Mouse (Mus musculus) monocyte, adult 2 months (primary cell): ENCODE measurements around the gene Ninl.

ENCODE experiments used
- DNase-seq, 2 experiments: peaks; one replicate each; pipeline ENCODE4 v3.0.0; 2022; ENCODE audit warnings: low spot score in 2 of 2, low read depth in 1 of 2

Ninl gene

GRCm38 (mm10) chr2:151039232-151039695, at the start of gene Ninl, which contains the start of gene Nanp:
Gene Ninl (minus strand): TSS chr2:151039382.
Gene Nanp (minus strand): TSS chr2:151039398.
- DNase-seq = peak; percentile 61 to 76

DNA sequence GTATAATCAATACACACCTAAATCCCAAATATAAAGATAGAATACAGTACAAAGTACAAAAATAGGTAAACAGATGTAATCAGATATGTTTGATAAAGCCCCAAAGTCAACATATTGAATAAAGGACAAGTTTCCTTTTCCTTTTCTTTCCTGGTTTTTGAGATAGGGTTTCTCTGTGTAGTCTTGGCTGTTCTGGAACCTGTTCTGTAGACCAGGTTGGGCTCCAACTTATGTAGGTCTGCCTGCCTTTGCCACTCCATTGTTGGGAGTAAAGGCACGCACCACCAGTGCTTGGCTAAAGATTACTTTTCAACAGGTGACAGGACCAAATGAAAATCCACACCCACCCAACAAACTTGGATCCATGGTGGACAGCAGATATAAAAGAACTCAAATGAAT, 17.5 kb upstream of the Ninl start:
- no peak for DNase-seq

DNA sequence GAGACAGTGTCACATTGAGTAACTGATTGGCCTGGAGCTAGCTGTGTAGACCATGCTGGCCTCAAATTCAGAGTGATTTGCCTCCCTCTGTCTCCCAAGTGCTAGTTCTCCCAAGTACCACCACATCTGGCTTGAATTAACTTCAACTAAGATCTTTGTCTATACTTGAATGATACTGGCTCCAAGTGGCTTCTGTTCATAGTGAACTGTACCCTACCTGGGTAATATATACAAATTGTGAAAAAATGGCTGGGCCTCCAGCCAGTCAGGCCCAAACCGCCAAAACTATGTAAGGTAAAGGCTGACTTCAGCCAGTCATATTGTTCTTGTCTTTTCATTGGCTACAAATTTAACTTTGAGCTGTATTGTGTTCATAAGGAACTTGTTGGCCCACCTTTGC, 1.2 kb upstream of the Ninl start:
- no peak for DNase-seq

DNA sequence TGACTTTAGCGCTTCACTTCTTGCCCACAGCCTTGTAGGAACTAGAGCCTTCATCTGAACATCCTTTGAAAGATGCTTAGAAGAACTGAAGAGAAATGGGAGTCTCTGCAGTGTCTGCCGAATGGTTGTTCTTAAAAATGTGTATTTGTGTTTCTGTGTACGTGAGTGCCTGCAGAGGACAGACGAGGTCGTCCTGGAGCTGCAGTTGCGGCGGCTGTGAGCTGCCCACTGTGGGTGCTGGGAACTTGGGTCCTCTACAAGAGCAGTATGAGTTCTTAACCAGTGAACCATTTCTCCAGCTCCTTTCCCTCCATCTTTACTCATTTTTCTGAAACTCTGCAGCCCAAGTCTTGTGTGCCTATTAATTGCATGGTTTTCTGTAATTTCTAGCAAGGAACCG, 544 bp upstream of the Ninl start:
- DNase-seq = no peak

- peak in 1 of 2 experiments; percentile 2 for DNase-seq
Measured at GRCm38 (mm10) chr2:151038811-151039222, 365 bp downstream of the Ninl start.

- no peak for DNase-seq
Measured at GRCm38 (mm10) chr2:151037876-151038552, 1.2 kb downstream of the Ninl start.

DNA sequence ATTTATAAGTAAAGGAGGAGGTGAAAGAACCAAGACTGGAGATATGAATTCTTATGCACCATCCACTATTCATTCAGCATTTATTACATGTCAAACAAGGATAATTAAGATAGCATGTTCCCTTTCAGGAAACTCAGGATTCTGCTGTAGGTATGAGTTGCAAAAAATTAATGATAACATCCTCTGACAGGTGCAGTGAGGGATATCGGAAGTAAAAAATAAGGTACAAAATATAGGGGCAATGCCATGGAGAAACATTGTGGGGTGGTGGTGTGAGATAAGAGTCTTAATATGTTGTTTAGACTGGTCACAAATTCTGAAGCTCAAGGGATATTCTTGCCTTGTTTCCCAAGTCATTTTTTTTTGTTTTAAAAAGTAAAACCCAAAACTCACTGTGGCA, 1.9 kb downstream of the Ninl start:
- DNase-seq = no peak

DNA sequence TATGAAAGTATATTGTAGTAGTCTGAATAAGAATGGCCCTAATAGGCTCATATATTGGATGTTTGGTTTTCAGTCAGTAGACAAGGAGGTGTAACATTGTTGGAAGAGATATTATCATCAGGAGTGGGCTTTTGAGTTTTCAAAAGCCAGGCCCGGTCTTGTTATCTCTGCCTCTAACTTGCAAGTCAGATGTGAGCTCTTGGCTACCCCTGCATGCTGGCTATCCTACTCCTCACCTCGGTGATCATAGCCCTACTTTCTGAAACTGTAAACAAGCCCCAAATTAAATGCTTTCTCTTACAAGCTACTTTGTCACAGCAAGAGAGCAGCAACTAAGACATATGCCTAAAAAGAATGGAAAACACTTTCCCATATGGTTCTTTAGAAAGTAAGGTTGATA, 2.5 kb downstream of the Ninl start:
- DNase-seq = no peak

- no peak for DNase-seq
Measured at GRCm38 (mm10) chr2:151034435-151034834, 4.7 kb downstream of the Ninl start.

DNA sequence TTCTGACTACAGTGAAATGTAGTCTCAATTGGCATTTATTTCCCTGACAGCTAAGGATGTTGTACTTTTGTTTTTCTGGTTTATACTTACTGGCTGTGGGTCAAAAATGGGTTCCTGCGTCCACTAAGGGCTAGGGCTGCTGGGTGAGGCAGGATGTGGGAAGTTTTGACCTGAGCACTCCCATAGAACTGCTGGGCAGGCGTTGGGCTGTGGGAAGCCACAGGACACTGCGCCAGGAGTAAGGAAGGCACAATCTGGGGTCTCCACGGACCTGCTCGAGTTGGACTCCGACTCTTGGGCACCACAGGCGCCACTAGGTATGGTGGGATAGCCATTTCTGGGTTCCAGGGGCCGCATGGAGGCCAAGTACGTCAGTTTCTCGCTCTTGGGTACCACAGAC, 18.0 kb downstream of the Ninl start:
- DNase-seq = no peak

GRCm38 (mm10) chr2:151015316-151015715, 23.9 kb downstream of the Ninl start:
- no peak for DNase-seq

- DNase-seq = no peak
Measured at GRCm38 (mm10) chr2:151011273-151011672, 27.9 kb downstream of the Ninl start.

DNA sequence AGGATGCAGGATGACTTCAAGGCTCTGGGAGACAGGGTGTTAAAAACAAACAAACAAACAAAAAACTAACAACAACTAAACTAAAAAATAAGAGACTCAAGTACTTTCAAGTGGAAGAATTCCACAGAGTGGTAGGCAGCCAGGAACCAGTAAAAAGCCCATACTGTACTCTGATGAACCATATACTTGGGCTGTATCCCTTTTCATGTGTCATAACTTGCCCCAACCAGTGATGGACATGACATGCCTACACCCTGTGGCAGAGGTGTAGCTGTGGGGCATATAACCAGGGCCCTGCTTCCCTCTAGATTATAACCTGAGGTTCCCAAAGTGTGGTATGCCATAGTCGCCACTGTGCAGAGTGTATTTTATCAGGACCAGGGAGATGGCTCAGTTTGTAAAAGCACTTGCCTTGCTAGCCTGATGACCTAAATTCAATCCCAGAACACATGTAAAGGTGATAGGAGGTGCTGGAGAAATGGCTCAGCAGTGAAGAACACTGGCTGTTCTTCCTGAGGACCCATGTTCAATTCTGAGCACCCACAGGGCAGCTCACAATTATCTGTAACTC, 29.6 kb downstream of the Ninl start:
- DNase-seq = no peak

DNA sequence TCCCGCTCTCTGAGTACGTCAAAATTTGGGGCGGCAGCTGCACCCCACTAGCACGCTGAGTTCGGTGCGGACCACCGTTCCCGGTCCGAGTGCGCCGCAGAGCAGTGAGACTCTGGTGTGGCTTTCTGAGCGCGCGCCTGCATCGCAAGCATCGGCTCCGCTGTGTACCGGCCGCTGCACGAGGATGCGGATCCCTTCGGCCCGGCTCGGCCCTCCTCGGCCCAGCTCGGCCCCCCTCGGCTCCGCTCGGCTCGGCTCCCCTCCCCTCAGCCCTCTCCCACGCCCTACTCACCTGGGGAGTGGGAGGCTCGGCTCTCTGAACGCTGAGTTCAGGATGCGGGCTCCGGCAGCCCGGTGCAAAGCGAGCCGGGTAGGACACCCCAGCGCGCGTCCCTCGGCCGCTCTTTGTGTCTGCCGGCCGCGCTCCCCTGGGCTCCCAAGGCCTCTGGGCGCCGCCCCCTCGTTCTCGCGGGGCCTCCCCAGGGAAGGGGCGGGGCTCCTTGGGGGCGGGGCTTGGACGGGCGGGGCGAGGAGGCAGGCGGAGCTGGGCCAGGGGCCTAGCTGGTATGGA, 30.2 kb downstream of the Ninl start:
- no peak for DNase-seq

- no peak for DNase-seq
Measured at GRCm38 (mm10) chr2:151008517-151008932, 30.7 kb downstream of the Ninl start.

GRCm38 (mm10) chr2:151008006-151008405, 31.2 kb downstream of the Ninl start:
- no peak for DNase-seq

DNA sequence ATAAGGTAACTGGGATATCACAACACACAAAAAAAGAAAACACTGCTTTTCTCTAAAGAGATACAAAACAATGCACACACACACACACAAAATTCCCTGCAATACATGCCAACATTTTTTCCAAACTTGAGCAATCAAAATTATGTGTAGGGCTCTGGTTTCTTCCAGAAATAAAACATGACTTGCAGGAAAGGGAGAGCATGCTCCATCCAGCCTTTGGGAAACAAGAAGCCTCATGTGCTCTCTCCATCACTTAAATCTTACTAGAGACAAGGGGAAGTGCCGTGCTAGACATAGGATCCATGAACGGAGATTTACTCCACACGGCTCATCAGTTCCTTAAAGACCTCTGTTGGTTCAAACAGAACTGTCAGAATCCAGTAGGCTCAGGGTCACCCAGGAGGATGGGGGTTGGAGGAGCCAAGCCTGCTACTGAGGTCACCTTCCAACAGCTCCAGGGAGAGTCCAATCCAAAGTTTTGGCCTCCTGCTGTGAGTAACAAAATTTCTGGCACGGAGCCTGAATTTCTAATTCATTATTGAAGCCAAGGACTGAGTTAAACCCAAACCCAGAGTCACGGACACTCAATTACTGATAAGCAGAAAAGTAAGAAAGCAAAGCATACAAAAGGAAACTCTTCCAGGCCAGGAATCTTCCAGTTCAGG, 32.8 kb downstream of the Ninl start:
- DNase-seq = no peak

- DNase-seq = no peak
Measured at GRCm38 (mm10) chr2:151004390-151004789, 34.8 kb downstream of the Ninl start.

DNA sequence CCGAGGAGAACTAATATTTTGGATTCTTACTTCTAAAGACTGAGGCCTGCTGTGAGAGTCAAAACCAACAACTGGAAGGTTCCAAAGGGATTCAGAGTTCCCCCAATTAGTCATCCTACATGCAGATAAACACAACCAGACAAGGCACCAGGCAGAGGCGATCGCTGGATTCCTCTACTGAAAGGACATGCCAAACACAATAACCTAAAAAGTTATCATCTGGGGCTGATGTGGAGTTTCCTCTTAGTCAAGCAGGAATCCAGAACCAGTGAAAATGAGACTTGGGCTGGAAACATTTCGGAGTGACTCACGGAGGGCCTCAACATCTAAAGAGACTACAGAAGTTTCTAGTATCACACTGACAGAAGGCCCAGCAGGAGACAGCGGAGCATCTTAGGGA, 35.4 kb downstream of the Ninl start:
- no peak for DNase-seq

- DNase-seq = no peak
Measured at GRCm38 (mm10) chr2:151001619-151002175, 37.5 kb downstream of the Ninl start.

GRCm38 (mm10) chr2:151000402-151001178, 38.6 kb downstream of the Ninl start:
- DNase-seq = no peak
